Mouse (Mus musculus): Measurements from ENCODE around the gene Prrt2. TPM values are rescaled to one million over a fixed set of nuclear protein-coding genes. Genes with fewer than 3 reads are reported as not detected.

Gene Prrt2
- 1 to 10 TPM; 3.1 to 5.8 TPM for total RNA-seq (2021)
- long read RNA-seq, experiment 1, partial matches to known transcripts: 0 of 1 reads
- long read RNA-seq, experiment 1, other reads (novel, unspliced or antisense): 1 of 1 reads
- long read RNA-seq, experiment 2: 0 reads

DNA sequence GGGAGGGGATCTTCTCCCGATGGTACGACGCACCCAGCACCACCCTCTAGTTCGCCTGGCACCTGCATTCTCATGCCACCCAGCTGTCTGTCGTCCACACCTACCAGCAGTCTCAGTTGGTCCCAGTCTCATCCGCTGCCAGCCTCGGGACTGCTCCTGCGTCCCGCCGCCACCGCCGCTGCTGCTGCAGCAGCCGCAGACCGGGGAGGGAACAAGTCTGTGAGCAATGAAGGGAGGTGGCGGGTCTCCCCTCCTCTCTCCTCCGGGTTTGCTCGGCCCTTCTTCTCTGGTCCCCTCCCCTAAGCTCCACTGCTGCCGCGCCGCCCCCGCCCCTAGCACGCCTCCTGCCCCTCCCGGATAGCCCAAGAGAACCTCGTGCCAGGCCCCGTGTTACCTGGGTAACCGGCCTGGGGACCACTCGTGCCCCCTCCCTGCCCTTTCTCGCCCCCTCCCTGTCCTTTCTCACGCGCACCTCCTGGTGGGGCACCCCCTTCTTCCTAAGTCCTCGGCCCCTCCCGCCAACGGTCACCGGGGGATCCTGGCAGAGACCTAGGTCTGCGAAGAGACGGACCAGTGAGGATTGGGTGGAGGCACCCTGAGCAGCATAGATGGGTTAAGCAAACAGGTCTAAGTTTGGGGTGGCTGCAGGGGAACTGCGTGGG is at the start of gene Prrt2, which contains the start of gene Gm42742:
Gene Prrt2, minus strand, starts transcription at position 311 of the 662 bp plus-strand sequence.
Gene Gm42742, minus strand, starts transcription at position 197 of the 662 bp plus-strand sequence.
- DNase-seq: peak; percentile 73

DNA sequence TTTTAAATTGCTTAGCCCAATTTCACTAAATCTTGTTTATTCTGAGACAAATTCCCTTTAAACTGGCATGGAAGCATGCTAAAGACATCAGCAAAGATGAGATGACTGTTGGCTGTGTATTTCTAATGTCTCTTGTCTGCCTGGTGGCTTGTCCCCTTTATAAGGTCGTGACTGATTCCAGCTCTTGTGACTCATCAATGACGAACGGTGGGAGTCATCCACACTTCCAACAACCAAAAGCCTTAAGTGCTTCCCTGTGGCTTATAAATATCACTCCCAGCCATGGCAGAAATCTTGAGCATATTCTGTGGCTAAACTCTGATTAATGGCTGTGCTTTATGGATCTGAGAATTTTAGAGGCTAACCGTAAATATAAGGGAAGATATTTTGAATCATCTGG is 45.3 kb upstream of the Prrt2 start:
- DNase-seq: peak; percentile 28

- DNase-seq: no peak
Observed at GRCm38 (mm10) chr7:127065538-127065937, 44.5 kb upstream of the Prrt2 start.

DNA sequence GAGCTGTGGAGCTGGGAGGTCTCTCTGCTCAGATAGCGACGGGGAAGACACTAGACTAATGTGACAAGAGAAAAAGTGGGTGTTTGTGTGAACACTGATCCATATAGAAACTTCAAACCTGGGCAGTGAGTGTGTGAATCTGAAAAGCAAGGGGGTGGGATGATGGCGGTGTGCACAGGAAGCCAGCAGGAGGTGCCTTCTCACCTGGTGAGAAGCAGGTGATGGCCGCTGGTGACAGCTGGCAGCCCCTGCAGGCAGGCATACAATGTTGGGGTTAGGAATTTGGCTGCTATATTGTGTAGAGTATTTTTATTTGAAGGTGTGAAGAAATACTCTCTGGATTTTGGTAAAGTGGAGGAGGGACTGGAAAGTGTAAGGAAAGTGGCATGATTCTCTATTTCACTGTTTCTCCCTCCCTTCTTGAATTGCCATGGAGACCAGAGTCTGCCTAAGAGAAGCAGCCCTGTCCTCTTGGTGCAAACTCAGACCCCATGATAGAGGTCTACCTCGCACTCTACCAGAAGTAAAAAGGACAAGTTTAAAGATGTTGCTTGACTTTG is 34.1 kb upstream of the Prrt2 start:
- DNase-seq: no peak

DNA sequence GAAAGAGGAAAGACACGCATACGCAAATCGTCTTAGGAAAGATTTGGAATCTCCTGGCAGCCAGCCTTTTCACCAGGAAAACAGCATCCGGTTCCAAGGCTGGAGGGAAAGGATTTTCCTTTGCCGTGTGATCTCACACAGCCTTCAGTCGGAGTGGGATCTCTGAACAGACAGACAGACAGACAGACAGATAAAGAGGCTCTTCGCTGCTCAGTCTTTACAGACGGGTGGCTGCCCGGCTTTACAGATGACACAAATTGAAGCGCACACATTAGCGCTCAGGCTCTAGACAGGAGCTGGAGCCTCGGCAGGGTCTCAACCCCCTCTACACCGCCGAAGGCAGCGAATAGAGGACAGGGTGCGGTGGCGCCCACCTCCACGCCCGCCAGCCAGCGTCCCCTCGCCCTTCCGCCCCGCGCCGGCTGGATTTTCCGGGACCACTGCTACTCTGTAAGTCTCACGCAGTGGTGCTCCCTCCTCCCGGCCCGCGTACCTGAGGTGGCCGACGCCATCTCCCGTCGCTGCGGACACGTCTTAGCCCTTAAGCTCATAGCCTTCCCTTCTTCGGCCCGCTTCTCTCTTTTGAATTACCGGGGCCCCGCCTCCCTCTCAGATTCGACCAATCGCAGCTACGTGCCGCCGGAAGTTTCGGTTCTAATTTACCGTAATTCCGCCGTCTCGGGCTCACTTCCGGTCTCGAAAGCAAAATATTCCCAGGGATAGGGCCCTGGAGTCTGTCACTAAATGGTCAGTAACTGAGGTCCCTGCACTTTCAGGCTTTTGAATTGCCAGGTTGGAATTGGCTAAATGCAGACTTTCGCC is 21.1 kb upstream of the Prrt2 start, which contains the start of gene Kif22:
Gene Kif22, minus strand, starts transcription at position 621 of the 822 bp plus-strand sequence.
- peak; percentile 95 for DNase-seq

DNA sequence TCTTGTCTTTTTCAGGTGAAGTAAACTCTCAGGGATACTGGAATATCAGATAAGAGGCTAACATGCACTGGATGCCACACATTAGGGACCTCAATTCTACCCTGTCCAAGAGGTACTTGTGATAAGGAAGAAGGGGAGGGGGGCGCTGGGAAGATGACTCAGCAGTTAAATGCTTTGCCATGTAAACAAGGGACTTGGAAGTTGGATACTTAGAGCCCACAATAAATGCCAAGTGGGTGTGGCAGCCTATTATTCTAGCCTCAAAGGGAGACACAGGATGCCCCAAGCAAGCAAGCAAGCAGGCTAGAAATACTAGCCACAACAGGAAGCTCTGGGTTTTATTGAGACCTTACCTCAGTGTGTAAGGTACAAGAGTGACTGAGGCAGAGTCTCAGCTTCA is 10.2 kb upstream of the Prrt2 start:
- DNase-seq: no peak

DNA sequence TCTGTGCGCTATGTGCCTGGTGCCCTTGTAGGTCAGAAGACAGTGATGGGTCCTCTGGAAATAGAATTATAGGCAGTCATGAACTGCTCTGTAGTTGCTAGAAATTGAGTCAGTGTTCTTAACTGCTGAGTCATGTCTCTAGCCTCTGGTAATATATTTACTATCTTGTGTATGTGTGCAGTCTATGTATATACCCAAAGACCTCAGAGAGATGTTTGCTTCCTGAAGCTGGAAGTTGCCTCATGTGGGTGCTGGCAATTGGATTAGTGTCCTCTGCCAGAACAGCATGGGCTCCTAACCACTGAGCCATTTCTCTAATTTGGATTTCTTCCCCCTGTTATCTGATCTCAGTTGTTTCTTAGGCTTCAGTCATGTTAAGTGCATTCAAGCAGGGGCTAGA is 9.2 kb upstream of the Prrt2 start:
- no peak for DNase-seq

DNA sequence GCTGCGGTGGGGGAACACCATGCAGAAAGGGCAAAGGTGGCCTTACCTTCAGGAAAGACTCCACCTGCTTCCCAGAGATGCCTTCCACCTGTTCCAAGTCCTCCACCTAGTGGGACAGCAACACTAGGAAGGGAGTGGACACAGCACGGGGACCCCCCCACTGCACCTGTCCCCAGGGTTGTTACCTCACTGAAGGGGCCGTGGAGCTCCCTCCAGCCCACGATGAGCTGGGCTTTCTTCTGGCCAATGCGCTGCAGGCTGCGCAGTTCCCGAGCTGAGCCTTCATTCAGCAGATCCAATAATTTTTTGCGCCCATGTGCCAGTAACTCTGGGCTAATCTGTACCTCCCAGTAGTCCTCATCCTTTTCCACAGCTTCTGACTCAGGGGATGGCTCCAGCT is 6.9 kb upstream of the Prrt2 start:
- no peak for DNase-seq

DNA sequence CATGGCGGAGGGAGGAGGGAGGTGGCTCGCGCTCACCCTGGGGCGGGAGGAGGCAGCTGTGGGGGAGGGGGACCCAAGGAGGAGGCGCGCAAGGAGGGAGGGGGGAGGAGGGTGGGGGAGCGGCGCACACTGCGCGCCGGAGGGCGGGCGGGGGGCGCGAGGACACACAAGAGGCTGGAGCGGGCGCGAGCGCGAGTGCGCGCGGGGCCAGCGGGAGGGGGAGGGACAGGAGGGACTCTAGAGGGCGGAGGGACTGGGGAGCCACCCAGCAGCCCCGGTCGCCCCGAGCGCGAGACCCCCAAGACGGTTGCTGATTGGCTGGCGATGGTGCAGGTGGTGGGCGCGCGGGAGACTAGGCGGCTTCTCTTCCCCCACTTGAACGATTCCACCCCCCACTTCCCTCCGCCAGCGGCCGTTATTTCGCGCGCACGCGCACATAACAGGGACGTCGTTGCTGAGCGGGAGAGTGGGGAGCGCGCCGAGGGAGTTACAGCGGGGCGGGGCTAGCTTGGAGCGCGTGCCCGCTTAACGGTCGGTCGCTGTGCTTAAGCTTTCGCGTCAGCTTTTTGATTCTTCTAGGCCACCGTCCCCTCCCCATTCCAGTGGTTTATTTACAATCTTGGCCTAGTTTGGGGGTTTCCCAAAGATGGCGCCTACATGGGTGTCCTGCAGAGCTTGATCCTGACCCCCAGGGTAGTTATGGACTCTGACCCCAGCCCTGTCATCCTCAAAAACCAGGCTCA is 6.1 kb upstream of the Prrt2 start, which contains the start of gene Maz:
Gene Maz, minus strand, starts transcription at position 54 of the 743 bp plus-strand sequence.
- DNase-seq: peak; percentile 99

DNA sequence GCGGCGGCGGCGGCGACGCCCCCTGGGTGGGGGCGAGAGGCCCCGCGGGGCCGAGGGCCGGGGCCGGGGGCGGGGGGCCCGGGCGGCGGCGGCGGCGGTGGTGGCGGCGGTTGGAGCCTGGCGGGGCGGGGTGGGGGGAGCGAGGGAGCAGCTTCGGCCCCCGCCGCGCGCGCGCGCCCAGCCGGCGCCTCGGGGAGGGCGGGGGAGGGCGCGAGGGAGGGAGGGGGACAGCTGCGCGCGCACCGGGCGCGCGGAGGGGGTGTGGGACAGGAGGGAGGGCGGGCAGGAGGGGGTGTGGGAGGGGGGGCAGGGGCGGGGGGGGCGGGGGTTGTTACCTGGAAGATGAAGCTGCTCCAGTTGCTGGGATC is 5.6 kb upstream of the Prrt2 start:
- DNase-seq: peak; percentile 93

DNA sequence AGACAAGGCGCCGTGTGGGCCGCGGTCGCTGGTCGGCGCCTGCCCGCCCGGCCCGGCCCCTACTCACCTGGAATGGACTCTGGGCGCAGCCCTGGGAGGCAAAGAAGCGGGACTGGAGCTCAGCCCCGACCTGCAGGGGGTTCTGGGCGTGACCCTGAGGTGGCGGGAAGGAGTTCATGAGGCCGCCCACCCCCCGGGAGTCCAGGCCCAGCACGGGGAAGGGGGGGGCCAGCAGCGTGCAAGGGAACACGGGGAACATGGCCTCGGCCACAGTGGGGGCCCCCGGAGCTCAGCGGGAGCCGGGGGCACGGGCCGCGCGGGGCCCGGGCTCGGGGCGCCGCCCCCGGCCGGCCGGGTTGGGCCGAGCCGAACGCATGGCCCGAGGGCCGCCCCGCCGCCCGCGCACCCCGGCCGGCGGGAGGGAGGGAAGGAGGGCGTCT is 5.2 kb upstream of the Prrt2 start:
- peak; percentile 78 for DNase-seq

- DNase-seq: peak; percentile 74
Observed at GRCm38 (mm10) chr7:127025556-127026160, 4.6 kb upstream of the Prrt2 start.

GRCm38 (mm10) chr7:127024755-127025555 is 3.9 kb upstream of the Prrt2 start:
- peak; percentile 86 for DNase-seq

DNA sequence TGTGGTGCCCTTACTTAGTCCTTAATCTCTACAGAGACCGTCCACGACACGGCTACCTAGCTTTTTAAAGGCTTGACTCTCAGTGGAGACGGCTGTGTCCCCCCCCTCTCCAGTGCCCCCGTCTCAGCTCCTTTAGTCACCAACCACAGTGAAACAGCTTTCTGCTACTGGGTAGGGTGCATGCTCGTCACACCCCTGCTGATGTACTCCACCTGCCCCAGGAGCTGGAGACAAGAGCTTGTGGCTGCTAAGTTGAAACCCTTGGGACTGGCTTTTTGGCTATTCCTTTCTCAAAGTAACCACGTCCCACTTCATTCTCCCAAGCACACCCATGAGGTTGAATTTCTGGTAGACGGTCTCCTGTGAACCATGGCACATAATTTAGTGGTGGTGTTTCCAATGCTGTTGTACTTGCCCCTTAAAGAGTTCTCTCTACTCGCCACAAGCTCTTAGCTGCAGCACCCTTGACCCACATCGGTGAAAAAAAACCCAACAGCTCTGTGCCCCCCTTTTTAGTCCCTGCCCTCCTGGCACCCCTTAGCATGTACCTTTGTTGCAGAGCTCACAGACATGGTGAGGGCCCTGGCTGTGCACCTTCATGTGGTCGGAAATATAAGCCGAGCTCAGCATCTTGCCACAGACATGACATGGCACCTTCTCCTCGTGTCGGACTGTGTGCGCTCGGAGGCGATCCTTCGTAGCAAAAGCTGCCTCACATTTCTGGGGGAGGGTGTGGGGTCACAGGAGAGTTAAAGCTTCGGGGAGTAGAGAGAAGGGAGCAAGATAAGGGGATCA is 3.1 kb upstream of the Prrt2 start:
- DNase-seq: peak; percentile 25

- DNase-seq: peak; percentile 24
Observed at GRCm38 (mm10) chr7:127023272-127023691, 2.3 kb upstream of the Prrt2 start.

DNA sequence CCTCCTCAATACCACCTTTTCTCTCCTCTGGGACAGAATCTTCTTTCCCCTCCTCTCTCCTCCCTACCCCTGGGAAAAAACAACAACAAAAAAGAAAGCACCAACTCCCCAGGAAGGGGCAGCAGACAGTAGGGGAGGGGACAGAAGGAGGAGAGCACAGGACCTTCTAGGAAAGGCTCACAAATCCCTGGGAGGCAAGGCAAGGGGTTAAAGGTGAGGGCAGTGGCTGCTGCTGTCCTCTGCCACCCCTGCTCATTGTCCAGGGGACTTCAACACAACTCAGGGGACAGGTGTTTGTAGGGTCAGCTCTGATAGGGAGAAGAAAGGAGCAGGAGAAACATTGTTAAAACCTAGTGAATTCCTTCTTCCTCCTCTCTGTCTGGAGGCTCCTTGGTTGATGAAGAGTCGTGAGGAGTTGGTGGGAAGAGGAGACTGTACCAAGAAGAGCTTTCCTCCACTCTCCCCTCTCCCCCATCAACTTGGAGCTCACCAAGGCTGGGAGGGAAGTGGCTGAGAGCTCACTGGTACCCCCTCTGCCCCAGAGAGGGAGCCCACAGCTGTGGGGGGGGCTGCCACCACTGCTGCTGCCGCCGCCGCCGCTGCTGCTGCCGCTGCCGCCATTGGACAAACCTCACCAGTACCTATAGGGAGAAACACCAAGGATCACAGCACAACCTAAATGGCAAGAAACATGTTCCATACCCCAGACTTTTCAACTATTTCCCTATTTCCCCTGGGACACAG is 1.7 kb upstream of the Prrt2 start:
- DNase-seq: no peak

DNA sequence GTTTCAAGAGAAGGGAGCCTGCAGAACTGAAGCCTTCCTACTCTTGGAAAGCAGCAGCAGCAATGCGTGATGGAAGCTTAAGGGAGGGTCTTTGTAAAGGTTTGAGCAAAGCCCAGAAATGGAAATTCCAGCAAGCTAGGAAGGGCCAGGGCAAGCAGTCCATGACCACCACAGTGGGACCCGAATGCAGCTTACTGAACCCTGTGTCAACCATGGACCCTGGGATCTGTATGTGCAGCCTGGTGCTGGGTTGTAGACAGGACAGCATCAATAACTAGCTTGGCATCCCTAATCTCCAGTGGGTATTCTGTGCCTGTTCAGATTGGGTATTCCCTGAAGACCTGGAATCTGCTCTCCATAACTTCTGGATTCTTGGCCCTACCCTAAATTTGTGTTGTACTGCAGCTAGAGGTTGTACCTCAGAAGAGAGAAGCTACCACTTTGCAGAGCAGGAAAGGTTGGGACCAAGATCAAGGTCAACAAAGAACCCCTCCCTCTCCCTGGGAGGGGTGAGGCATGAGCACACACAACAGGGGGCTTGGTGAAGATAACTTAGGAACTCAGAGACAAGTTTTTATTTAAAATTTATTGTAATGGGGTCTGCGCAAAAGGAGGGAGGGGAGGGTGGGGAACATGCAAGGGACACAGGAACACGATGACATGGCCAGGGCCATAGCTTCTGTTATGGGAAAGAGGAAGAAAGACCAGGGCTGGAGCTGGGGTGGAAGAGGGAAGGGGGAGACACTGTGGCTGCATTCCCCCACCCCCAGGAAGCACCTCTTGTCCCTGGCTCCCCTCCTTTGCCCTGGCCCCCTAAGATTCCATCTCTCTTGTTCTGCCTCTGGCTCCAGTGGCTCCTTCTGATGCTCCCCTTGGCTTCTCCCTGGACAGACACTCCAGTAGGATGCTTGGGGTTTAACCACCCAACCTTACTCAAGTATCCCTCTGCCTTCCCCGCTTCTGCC is 834 bp upstream of the Prrt2 start:
- no peak for DNase-seq

DNA sequence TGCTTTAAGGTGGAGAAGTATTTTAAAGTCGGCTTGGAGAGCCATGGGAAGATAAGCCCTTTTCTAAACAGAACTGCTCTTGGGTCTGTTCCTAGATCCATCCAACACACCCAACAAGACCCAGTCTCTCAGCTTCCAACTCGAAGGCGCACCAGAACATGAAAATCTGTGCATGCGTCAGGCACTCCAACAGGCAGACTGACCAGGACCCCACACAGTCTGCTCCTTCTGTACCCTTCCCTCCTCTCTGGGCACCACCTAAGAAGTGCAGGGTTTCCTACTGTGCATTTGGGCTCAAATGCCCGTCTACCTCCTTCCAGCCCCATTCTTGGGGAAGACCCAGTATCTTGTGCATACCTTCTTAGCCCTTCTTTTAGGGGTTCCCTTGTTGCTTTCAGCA is 520 bp downstream of the Prrt2 start:
- no peak for DNase-seq

Measured in adrenal gland, postnatal 10 days (tissue).